Mouse (Mus musculus): ENCODE results near the gene Olfr1378. TPM values are rescaled to one million over a fixed set of nuclear protein-coding genes. Genes with fewer than 3 reads are reported as not detected.
A peak's percentile ranks its signal among the peaks of the same experiment; 100 is the strongest.

The Olfr1378 gene
- polyA plus RNA-seq (2015; fragmentation: Nextera tagmentation; extraction: Ambion mirVana): not detected in 2 replicates

- H3K9me3 ChIP-seq (replicated peaks; ENCODE audit: control insufficient read depth, low read length, poor library complexity, severe bottlenecking): no peaks in the 10 kb centered on the region
- H3K4me2 ChIP-seq (ENCODE audit: low read length): no peak within 1 kb of the TSS
- no peaks in the 10 kb centered on the region for H3K36me3 ChIP-seq (ENCODE audit: control insufficient read depth, insufficient read depth, low read length)
- no peak within 1 kb of the TSS for H3K9ac ChIP-seq (ENCODE audit: low read depth, low read length)
- H3K27me3 ChIP-seq (ENCODE audit: control insufficient read depth, insufficient read depth, low read depth, low read length): no peaks in the 10 kb centered on the region
- no peak within 1 kb of the TSS for H3K27ac ChIP-seq (ENCODE audit: low read length)
- WGBS: 82% methylated on average over 11 of the region's 11 CpGs
- no peak within 1 kb of the TSS for H3K4me3 ChIP-seq (ENCODE audit: low read depth, low read length)
- no peak for ATAC-seq
- H3K4me1 ChIP-seq (ENCODE audit: control insufficient read depth, insufficient read depth, low read length): no peaks in the 10 kb centered on the region
Measured at GRCm38 (mm10) chr11:50966230-50966629, at the start of gene Olfr1378. Gene Olfr1378 (plus strand): TSS chr11:50966530.

DNA sequence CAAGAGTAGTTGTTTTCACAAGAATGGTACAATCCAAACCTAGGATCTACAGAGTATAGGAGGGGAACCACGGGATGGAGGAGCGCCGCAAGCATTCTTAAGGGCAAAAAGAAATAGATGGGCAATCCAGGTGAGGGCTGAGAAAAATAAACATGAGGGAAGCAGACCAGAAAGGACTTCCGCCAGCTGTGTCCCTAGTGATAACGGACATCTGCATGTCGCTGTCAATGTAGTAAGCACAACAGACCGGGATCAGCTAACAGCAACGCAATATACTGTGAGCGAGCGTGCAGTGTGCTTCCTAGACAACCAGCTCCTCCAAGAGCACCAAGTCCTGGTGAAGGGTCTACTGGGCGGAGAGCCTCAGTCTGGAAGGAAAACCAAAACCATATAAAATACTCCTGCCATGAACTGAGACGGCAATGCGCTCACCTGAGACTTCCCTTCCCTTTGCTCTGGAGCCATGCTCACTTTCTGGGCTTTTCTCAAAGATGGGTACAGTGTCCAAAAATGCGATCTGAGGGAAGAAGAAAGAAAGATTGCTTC is 35.8 kb upstream of the Olfr1378 start:
- Histone ChIP-seq H3K9me3 (replicated peaks; ENCODE audit: control insufficient read depth, low read length, poor library complexity, severe bottlenecking) (no peaks in the 10 kb centered on the region), H3K36me3 (ENCODE audit: control insufficient read depth, insufficient read depth, low read length) (no peaks in the 10 kb centered on the region), H3K9ac (ENCODE audit: low read depth, low read length) (peak overlapping the region; percentile 92), H3K4me2 (ENCODE audit: low read length) (peak overlapping the region; percentile 61), H3K27ac (ENCODE audit: low read length) (peak overlapping the region; percentile 89), H3K4me1 (ENCODE audit: control insufficient read depth, insufficient read depth, low read length) (peaks cover 5% of the 10 kb centered on the region; the same call in 1 of the 2 replicates), H3K27me3 (ENCODE audit: control insufficient read depth, insufficient read depth, low read depth, low read length) (no peaks in the 10 kb centered on the region), H3K4me3 (ENCODE audit: low read depth, low read length) (peak overlapping the region; percentile 70)
- peak; percentile 18; the same call in 1 of the 2 replicates for ATAC-seq
- WGBS: 23% methylated on average over 14 of the region's 14 CpGs

GRCm38 (mm10) chr11:50931021-50931420 is 35.3 kb upstream of the Olfr1378 start:
- H3K36me3 ChIP-seq (ENCODE audit: control insufficient read depth, insufficient read depth, low read length): no peaks in the 10 kb centered on the region
- H3K4me1 ChIP-seq (ENCODE audit: control insufficient read depth, insufficient read depth, low read length): peaks cover 5% of the 10 kb centered on the region; the same call in 1 of the 2 replicates
- under 1% methylated on average over 16 of the region's 16 CpGs for WGBS
- peak overlapping the region; percentile 89 for H3K27ac ChIP-seq (ENCODE audit: low read length)
- peak overlapping the region; percentile 61 for H3K4me2 ChIP-seq (ENCODE audit: low read length)
- H3K9me3 ChIP-seq (replicated peaks; ENCODE audit: control insufficient read depth, low read length, poor library complexity, severe bottlenecking): no peaks in the 10 kb centered on the region
- ATAC-seq: peak; percentile 81
- no peaks in the 10 kb centered on the region for H3K27me3 ChIP-seq (ENCODE audit: control insufficient read depth, insufficient read depth, low read depth, low read length)
- H3K4me3 ChIP-seq (ENCODE audit: low read depth, low read length): peak overlapping the region; percentile 70
- H3K9ac ChIP-seq (ENCODE audit: low read depth, low read length): peak overlapping the region; percentile 92

DNA sequence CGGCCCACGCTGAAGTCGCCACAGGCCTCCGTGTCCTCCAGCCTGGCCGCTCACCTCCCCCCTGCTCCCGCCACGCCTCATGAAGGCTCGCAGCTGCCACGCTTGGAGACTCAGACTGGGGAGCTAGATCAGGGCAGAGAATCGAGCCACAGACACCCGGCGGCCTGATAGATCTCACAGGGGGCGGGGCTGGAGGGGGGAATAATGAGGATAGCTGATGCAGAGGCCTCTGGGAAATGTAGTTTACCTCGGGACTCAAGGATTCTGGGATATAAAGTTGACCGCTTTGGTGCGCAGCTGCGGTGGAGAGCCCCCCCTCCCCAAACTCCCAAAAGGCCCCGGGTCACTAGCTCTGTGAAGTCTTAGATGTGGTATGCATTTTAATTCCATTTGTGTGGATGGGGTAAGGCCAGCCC is 34.9 kb upstream of the Olfr1378 start, which contains the start of gene Zfp354b:
Gene Zfp354b (minus strand): TSS at position 183 of the 416 bp plus-strand sequence.
- H3K4me2 ChIP-seq (ENCODE audit: low read length): peak within 1 kb of the TSS; percentile 61
- H3K36me3 ChIP-seq (ENCODE audit: control insufficient read depth, insufficient read depth, low read length): no peaks in the 10 kb centered on the region
- no peaks in the 10 kb centered on the region for H3K27me3 ChIP-seq (ENCODE audit: control insufficient read depth, insufficient read depth, low read depth, low read length)
- H3K4me1 ChIP-seq (ENCODE audit: control insufficient read depth, insufficient read depth, low read length): peaks cover 5% of the 10 kb centered on the region; the same call in 1 of the 2 replicates
- 0% methylated on average over 18 of the region's 18 CpGs for WGBS
- peak within 1 kb of the TSS; percentile 89 for H3K27ac ChIP-seq (ENCODE audit: low read length)
- ATAC-seq: peak; percentile 97
- peak within 1 kb of the TSS; percentile 70 for H3K4me3 ChIP-seq (ENCODE audit: low read depth, low read length)
- H3K9me3 ChIP-seq (replicated peaks; ENCODE audit: control insufficient read depth, low read length, poor library complexity, severe bottlenecking): no peaks in the 10 kb centered on the region
- H3K9ac ChIP-seq (ENCODE audit: low read depth, low read length): peak within 1 kb of the TSS; percentile 92

- Histone ChIP-seq H3K27ac (ENCODE audit: low read length) (peak overlapping the region; percentile 89), H3K4me1 (ENCODE audit: control insufficient read depth, insufficient read depth, low read length) (peaks cover 5% of the 10 kb centered on the region; the same call in 1 of the 2 replicates), H3K4me2 (ENCODE audit: low read length) (peak overlapping the region; percentile 61), H3K9ac (ENCODE audit: low read depth, low read length) (no peak overlapping the region), H3K9me3 (replicated peaks; ENCODE audit: control insufficient read depth, low read length, poor library complexity, severe bottlenecking) (no peaks in the 10 kb centered on the region), H3K36me3 (ENCODE audit: control insufficient read depth, insufficient read depth, low read length) (no peaks in the 10 kb centered on the region), H3K27me3 (ENCODE audit: control insufficient read depth, insufficient read depth, low read depth, low read length) (no peaks in the 10 kb centered on the region), H3K4me3 (ENCODE audit: low read depth, low read length) (peak overlapping the region; percentile 70)
- 56% methylated on average over 1 of the region's 1 CpGs for WGBS
- peak; percentile 65 for ATAC-seq
Measured at GRCm38 (mm10) chr11:50932040-50932439, 34.3 kb upstream of the Olfr1378 start.

GRCm38 (mm10) chr11:50938435-50938834 is 27.9 kb upstream of the Olfr1378 start:
- Histone ChIP-seq H3K27ac (ENCODE audit: low read length) (no peak overlapping the region), H3K4me1 (ENCODE audit: control insufficient read depth, insufficient read depth, low read length) (no peaks in the 10 kb centered on the region), H3K27me3 (ENCODE audit: control insufficient read depth, insufficient read depth, low read depth, low read length) (no peaks in the 10 kb centered on the region), H3K4me3 (ENCODE audit: low read depth, low read length) (no peak overlapping the region), H3K36me3 (ENCODE audit: control insufficient read depth, insufficient read depth, low read length) (no peaks in the 10 kb centered on the region), H3K9me3 (replicated peaks; ENCODE audit: control insufficient read depth, low read length, poor library complexity, severe bottlenecking) (no peaks in the 10 kb centered on the region), H3K4me2 (ENCODE audit: low read length) (no peak overlapping the region), H3K9ac (ENCODE audit: low read depth, low read length) (no peak overlapping the region)
- WGBS: 78% methylated on average over 8 of the region's 8 CpGs
- ATAC-seq: no peak

DNA sequence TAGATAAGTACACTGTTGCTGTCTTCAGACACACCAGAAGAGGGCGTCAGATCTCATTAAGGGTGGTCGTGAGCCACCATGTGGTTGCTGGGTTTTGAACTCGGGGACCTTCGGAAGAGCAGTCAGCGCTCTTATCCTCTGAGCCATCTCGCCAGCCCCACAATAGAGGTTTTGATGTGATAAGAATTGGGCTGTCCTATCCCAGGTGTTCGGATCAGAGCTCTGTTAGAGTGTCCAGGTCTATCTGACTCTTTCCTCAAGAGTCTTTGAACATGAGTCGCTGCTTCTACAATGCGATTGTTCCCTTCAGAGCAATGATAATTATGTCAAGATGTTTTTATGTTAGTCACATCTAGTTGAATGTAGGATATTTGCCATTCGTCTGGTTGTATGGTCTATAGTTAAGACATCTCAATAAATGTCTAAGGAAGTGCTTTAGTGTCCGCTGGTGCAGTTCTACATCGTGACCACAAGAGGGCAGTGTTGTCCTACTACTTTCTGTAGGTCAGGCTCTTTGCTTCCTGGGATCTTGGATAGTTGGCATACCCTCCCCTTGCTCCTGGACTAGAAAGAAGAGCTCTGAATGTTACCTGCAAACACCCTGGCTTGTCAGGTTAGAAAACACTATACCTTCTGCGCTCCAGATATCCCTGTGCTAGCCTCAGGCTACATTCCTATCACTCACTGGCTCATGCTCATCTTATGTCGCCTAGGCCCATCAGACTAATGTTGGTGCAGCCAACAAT is 26.5 kb upstream of the Olfr1378 start:
- no peak overlapping the region for H3K9ac ChIP-seq (ENCODE audit: low read depth, low read length)
- WGBS: 39% methylated on average over 14 of the region's 14 CpGs
- H3K27ac ChIP-seq (ENCODE audit: low read length): no peak overlapping the region
- no peaks in the 10 kb centered on the region for H3K36me3 ChIP-seq (ENCODE audit: control insufficient read depth, insufficient read depth, low read length)
- H3K27me3 ChIP-seq (ENCODE audit: control insufficient read depth, insufficient read depth, low read depth, low read length): no peaks in the 10 kb centered on the region
- no peaks in the 10 kb centered on the region for H3K9me3 ChIP-seq (replicated peaks; ENCODE audit: control insufficient read depth, low read length, poor library complexity, severe bottlenecking)
- H3K4me2 ChIP-seq (ENCODE audit: low read length): no peak overlapping the region
- no peaks in the 10 kb centered on the region for H3K4me1 ChIP-seq (ENCODE audit: control insufficient read depth, insufficient read depth, low read length)
- H3K4me3 ChIP-seq (ENCODE audit: low read depth, low read length): no peak overlapping the region
- peak; percentile 73 for ATAC-seq

- 76% methylated on average over 12 of the region's 12 CpGs for WGBS
- Histone ChIP-seq H3K36me3 (ENCODE audit: control insufficient read depth, insufficient read depth, low read length) (no peaks in the 10 kb centered on the region), H3K9ac (ENCODE audit: low read depth, low read length) (no peak overlapping the region), H3K9me3 (replicated peaks; ENCODE audit: control insufficient read depth, low read length, poor library complexity, severe bottlenecking) (no peaks in the 10 kb centered on the region), H3K27ac (ENCODE audit: low read length) (no peak overlapping the region), H3K27me3 (ENCODE audit: control insufficient read depth, insufficient read depth, low read depth, low read length) (no peaks in the 10 kb centered on the region), H3K4me3 (ENCODE audit: low read depth, low read length) (no peak overlapping the region), H3K4me1 (ENCODE audit: control insufficient read depth, insufficient read depth, low read length) (no peaks in the 10 kb centered on the region), H3K4me2 (ENCODE audit: low read length) (no peak overlapping the region)
- no peak for ATAC-seq
Measured at GRCm38 (mm10) chr11:50942386-50942785, 23.9 kb upstream of the Olfr1378 start.

GRCm38 (mm10) chr11:50943506-50943905 is 22.8 kb upstream of the Olfr1378 start, which contains the start of gene 4933414I15Rik:
Gene 4933414I15Rik (minus strand): TSS chr11:50943765.
- Histone ChIP-seq H3K4me3 (ENCODE audit: low read depth, low read length) (no peak within 1 kb of the TSS), H3K4me2 (ENCODE audit: low read length) (no peak within 1 kb of the TSS), H3K9ac (ENCODE audit: low read depth, low read length) (no peak within 1 kb of the TSS), H3K36me3 (ENCODE audit: control insufficient read depth, insufficient read depth, low read length) (no peaks in the 10 kb centered on the region), H3K27ac (ENCODE audit: low read length) (no peak within 1 kb of the TSS), H3K4me1 (ENCODE audit: control insufficient read depth, insufficient read depth, low read length) (no peaks in the 10 kb centered on the region), H3K27me3 (ENCODE audit: control insufficient read depth, insufficient read depth, low read depth, low read length) (no peaks in the 10 kb centered on the region), H3K9me3 (replicated peaks; ENCODE audit: control insufficient read depth, low read length, poor library complexity, severe bottlenecking) (no peaks in the 10 kb centered on the region)
- ATAC-seq: no peak
- WGBS: 79% methylated on average over 14 of the region's 14 CpGs
